Comparison of ENCODE assay signal across 9 mouse cellular contexts in genomic region chr13:40036981-40037765, GRCm38 (mm10).
DNase-seq lines count a peak whose midpoint lies in the region; TF ChIP-seq lines count a peak whose summit lies in the region.
"Had no signal": no experiment of that assay in that cellular context is flagged by ENCODE, and none has a peak within 500 bp of the region (broad histone marks: within the 10 kb centered on the region; RNA-seq: fewer than 3 reads in every experiment).

No protein-coding gene starts in this region.

- TF ChIP-seq CTCF in cerebellum, adult 2 months (IDR thresholded peaks at IDR 0.05; ENCODE audit: borderline replicate concordance, insufficient read depth, low read depth, low read length), result peak; percentile 47; the same call in 1 of the 2 replicates
- peak; percentile 70 for TF ChIP-seq CTCF in layer of hippocampus, adult 2 months (conservative IDR thresholded peaks at IDR 0.05)

- 36% methylated on average over 17 of the region's 17 CpGs for WGBS in cerebellum, adult 2 months

- intact Hi-C loops in gastrocnemius, postnatal 14 days (cut with DNase I; ENCODE audit: low total_unique reads), result no loop called here

- H3K4me3 ChIP-seq in cerebellum, adult 2 months (replicated peaks; ENCODE audit: insufficient read depth, low read depth, low read length), result no peak overlapping the region
- no peak overlapping the region for H3K4me3 ChIP-seq in layer of hippocampus, adult 2 months
- H3K4me3 ChIP-seq: heart, embryonic 10.5 days had no signal

- H3K4me1 ChIP-seq in cerebellum, adult 2 months (ENCODE audit: control insufficient read depth, insufficient read depth, low read length), result peaks cover 3% of the 10 kb centered on the region; the same call in 1 of the 2 replicates
- H3K4me1 ChIP-seq: heart, embryonic 10.5 days had no signal

- no peak for TF ChIP-seq POLR2A in cerebellum, adult 2 months (IDR thresholded peaks at IDR 0.05; ENCODE audit: borderline replicate concordance, insufficient read depth, low read length)

- no peaks in the 10 kb centered on the region for H3K27me3 ChIP-seq in cerebellum, adult 2 months (ENCODE audit: control insufficient read depth, insufficient read depth, low read length)

- peak; percentile 25 for DNase-seq in layer of hippocampus, adult 11-12 months (ENCODE audit: low spot score)
- DNase-seq in layer of hippocampus, adult 9-10 months (ENCODE audit: low spot score), result no peak
- peak; percentile 79 to 95 for DNase-seq in cerebellum, adult 2 months
- DNase-seq in layer of hippocampus, adult 2 months (ENCODE audit: low spot score in 2 of 2), result peak; percentile 33 to 42
- DNase-seq in right cerebral cortex, postnatal 10 days (ENCODE audit: low spot score in 2 of 2), result peak; percentile 24 to 30
- no peak for DNase-seq in ovary, postnatal 36 days (ENCODE audit: low spot score)
- DNase-seq in testis, postnatal 10 days (ENCODE audit: low spot score), result no peak
- DNase-seq in gastrocnemius, postnatal 14 days, result no peak

- peak overlapping the region; percentile 40; the same call in 1 of the 2 replicates for H3K27ac ChIP-seq in cerebellum, adult 2 months (ENCODE audit: insufficient read depth, low read length)
- H3K27ac ChIP-seq in layer of hippocampus, adult 2 months, result peak overlapping the region; percentile 43; the same call in 1 of the 2 replicates
- H3K27ac ChIP-seq: heart, embryonic 10.5 days had no signal

Comparison
In these comparisons a context has a peak if more than half of its experiments do, and no peak if none do; other contexts are left out.
1. DNase-seq: peak in layer of hippocampus, adult 11-12 months (single experiment), cerebellum, adult 2 months (2 of 2), layer of hippocampus, adult 2 months (2 of 2) and right cerebral cortex, postnatal 10 days (2 of 2); none in layer of hippocampus, adult 9-10 months (single experiment), ovary, postnatal 36 days (single experiment), testis, postnatal 10 days (single experiment) and gastrocnemius, postnatal 14 days (single experiment).